Mouse (Mus musculus) brain, adult 2 months (tissue): Measurements from ENCODE around the gene Camkmt.

Experiments used
- DNase-seq: peaks from one replicate; pipeline ENCODE4 v3.0.0; 2011; ENCODE audit warnings: low read depth, low spot score

The Camkmt gene

GRCm38 (mm10) chr17:85090120-85091099, at the start of gene Camkmt, which contains the start of gene Prepl:
Gene Camkmt, plus strand, starts transcription at chr17:85090552.
Gene Prepl, minus strand, starts transcription at chr17:85090241.
- peak; percentile 100 for DNase-seq

GRCm38 (mm10) chr17:85040913-85041312, 49.4 kb upstream of the Camkmt start:
- DNase-seq, result no peak

GRCm38 (mm10) chr17:85042419-85042818, 47.9 kb upstream of the Camkmt start:
- no peak for DNase-seq

- no peak for DNase-seq
These were observed 46.9 kb upstream of the Camkmt start for GRCm38 (mm10) chr17:85043404-85043816.

GRCm38 (mm10) chr17:85044466-85044865, 45.9 kb upstream of the Camkmt start:
- no peak for DNase-seq

GRCm38 (mm10) chr17:85045160-85045559, 45.2 kb upstream of the Camkmt start:
- DNase-seq, result no peak

- no peak for DNase-seq
These were observed 42.0 kb upstream of the Camkmt start for GRCm38 (mm10) chr17:85048379-85048778.

GRCm38 (mm10) chr17:85058276-85058675, 32.1 kb upstream of the Camkmt start:
- no peak for DNase-seq

- DNase-seq, result no peak
These were observed 31.2 kb upstream of the Camkmt start for GRCm38 (mm10) chr17:85059136-85059535.

- DNase-seq, result no peak
These were observed 26.8 kb upstream of the Camkmt start for GRCm38 (mm10) chr17:85063560-85063959.

- DNase-seq, result peak; percentile 66
These were observed 23.0 kb upstream of the Camkmt start for GRCm38 (mm10) chr17:85067331-85067730.

- DNase-seq, result no peak
These were observed 19.7 kb upstream of the Camkmt start for GRCm38 (mm10) chr17:85070658-85071057.

- no peak for DNase-seq
These were observed 19.1 kb upstream of the Camkmt start for GRCm38 (mm10) chr17:85071088-85071775.

GRCm38 (mm10) chr17:85072383-85072782, 18.0 kb upstream of the Camkmt start:
- no peak for DNase-seq

GRCm38 (mm10) chr17:85073214-85073613, 17.1 kb upstream of the Camkmt start:
- DNase-seq, result peak; percentile 58

GRCm38 (mm10) chr17:85074083-85074482, 16.3 kb upstream of the Camkmt start:
- peak; percentile 61 for DNase-seq

GRCm38 (mm10) chr17:85079276-85079675, 11.1 kb upstream of the Camkmt start:
- no peak for DNase-seq

- DNase-seq, result no peak
These were observed 9.6 kb upstream of the Camkmt start for GRCm38 (mm10) chr17:85080781-85081180.

GRCm38 (mm10) chr17:85085335-85085734, 5.0 kb upstream of the Camkmt start:
- DNase-seq, result no peak

GRCm38 (mm10) chr17:85086501-85086900, 3.9 kb upstream of the Camkmt start:
- DNase-seq, result no peak

GRCm38 (mm10) chr17:85087591-85087990, 2.8 kb upstream of the Camkmt start:
- no peak for DNase-seq

- no peak for DNase-seq
These were observed 2.0 kb upstream of the Camkmt start for GRCm38 (mm10) chr17:85088401-85088800.
